Mouse (Mus musculus) bone marrow macrophage, adult 2 months (primary cell): ENCODE results near the gene Adam12.

ENCODE experiments used
- CTCF ChIP-seq: IDR thresholded peaks from 2 replicates; pipeline ENCODE4 v1.5.1; 2012; ENCODE audit warnings: low read depth, mild to moderate bottlenecking, low read length, moderate library complexity
- POLR2A ChIP-seq: IDR thresholded peaks from 2 replicates; pipeline ENCODE4 v1.6.1; 2012; ENCODE audit warnings: mild to moderate bottlenecking, low read depth, low read length, borderline replicate concordance

- no peak for TF ChIP-seq POLR2A
- TF ChIP-seq CTCF = no peak
These were observed 43.4 kb downstream of the Adam12 start for GRCm38 (mm10) chr7:134188565-134188964.
